Mouse (Mus musculus): ENCODE results near the gene Gm49405.

The Gm49405 gene

GRCm38 (mm10) chr19:4051741-4052515 is 51.5 kb downstream of the Gm49405 start:
- peak; percentile 71 for DNase-seq (ENCODE audit: low read depth)

DNA sequence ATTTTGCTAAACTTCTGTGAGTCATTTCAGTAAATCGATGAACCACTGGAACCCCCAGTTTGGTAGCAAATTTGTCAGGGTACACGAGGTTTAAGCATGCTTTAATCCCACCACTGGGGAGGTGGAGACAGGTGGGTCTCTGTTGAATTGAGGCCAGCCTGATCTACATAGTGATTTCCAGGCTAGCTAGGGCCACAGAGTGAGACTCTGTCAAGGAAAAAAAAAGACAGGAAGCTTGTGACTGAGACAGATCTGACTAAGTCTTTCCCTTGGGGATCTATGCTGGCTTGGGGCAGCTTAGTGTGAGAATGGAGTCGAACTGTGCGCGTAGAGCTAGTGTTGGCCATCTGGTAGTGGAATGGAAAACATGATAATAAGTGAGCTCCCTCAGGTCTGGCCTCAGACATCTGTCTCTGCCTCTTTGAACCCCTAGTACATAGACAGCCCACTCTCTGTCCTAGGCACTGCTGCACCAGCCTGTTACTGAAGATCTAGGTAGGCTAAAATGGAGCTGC is 52.1 kb downstream of the Gm49405 start:
- no peak for DNase-seq (ENCODE audit: low read depth)

- no peak for DNase-seq (ENCODE audit: low read depth)
These were observed 54.2 kb downstream of the Gm49405 start for GRCm38 (mm10) chr19:4054613-4055012.

All from c-Kit-positive CD71-negative TER-119-negative erythroid progenitor cells, embryonic 14.5 days (primary cell).